ENCODE assay signal across 8 mouse cellular contexts in genomic region chr1:118768831-118769230, GRCm38 (mm10).
DNase-seq lines count a peak whose midpoint lies in the region; ATAC-seq lines count a peak whose summit lies in the region.

No protein-coding gene starts in this region.

- peak; percentile 40 for DNase-seq in kidney, postnatal 14 days
- DNase-seq in kidney, adult 11 months = no peak
- peak; percentile 17 to 33 for DNase-seq in adrenal gland, postnatal 36 days
- peak; percentile 53 for DNase-seq in embryo, embryonic 9.5 days (ENCODE audit: extremely low spot score)
- peak; percentile 2 for DNase-seq in induced T-regulatory cell, adult 2 months (ENCODE audit: low read depth)
- no peak for DNase-seq in spleen, adult 12 weeks (ENCODE audit: low spot score)
- no peak for DNase-seq in testis, postnatal 14 days (ENCODE audit: low spot score)

- ATAC-seq in megakaryocyte progenitor cell, adult 5-6 weeks (replicated peaks; ENCODE audit: poor library complexity) = peak; percentile 43; the same call in 1 of the 2 replicates

Comparison
In these comparisons a context has a peak if more than half of its experiments do, and no peak if none do; other contexts are left out.
1. DNase-seq: peak in kidney, postnatal 14 days (single experiment), adrenal gland, postnatal 36 days (2 of 2), embryo, embryonic 9.5 days (single experiment) and induced T-regulatory cell, adult 2 months (single experiment); none in kidney, adult 11 months (single experiment), spleen, adult 12 weeks (single experiment) and testis, postnatal 14 days (single experiment).